Mouse (Mus musculus) lung, postnatal 0 days (tissue): Measurements from ENCODE around the gene Spx. TPM values are rescaled to one million over a fixed set of nuclear protein-coding genes. Genes with fewer than 3 reads are reported as not detected.

Experiments used
- ATAC-seq: fragments of 200-750 bp; cut with Nextera tagmentation; 2 replicates; pipeline ENCODE4 v1.8.0; 2017; ENCODE audit warnings: moderate library complexity
- DNase-seq: peaks from one replicate; pipeline ENCODE4 v3.0.0-alpha.2; 2016; ENCODE audit warnings: low spot score
- H3K27ac ChIP-seq: fragments of 300-500 bp; sonication (generic); 2 replicates; pipeline ENCODE4 v1.5.1; 2014; ENCODE audit warnings: antibody characterized with exemption, mild to moderate bottlenecking, low read length, mixed read lengths
- H3K27me3 ChIP-seq: fragments of 300-500 bp; sonication (generic); replicated peaks from 2 replicates; pipeline ENCODE4 v1.6.1; 2014; ENCODE audit warnings: low read length, mixed read lengths; ENCODE audit not compliant: insufficient read depth
- H3K36me3 ChIP-seq: fragments of 300-500 bp; sonication (generic); 2 replicates; pipeline ENCODE4 v1.6.1; 2014; ENCODE audit warnings: low read length, mixed read lengths; ENCODE audit not compliant: insufficient read depth
- H3K4me1 ChIP-seq: fragments of 300-500 bp; sonication (generic); 2 replicates; pipeline ENCODE4 v1.6.1; 2014; ENCODE audit warnings: antibody characterized with exemption, low read depth, low read length, mixed read lengths; ENCODE audit not compliant: insufficient read depth
- H3K4me2 ChIP-seq: fragments of 300-500 bp; sonication (generic); replicated peaks from 2 replicates; pipeline ENCODE4 v1.6.1; 2014; ENCODE audit warnings: low read depth, mild to moderate bottlenecking, low read length, moderate library complexity, mixed read lengths
- H3K4me3 ChIP-seq: fragments of 300-500 bp; sonication (generic); 2 replicates; pipeline ENCODE4 v1.5.1; 2014; ENCODE audit warnings: low read depth, low read length
- H3K9ac ChIP-seq: fragments of 300-500 bp; sonication (generic); replicated peaks from 2 replicates; pipeline ENCODE4 v1.6.1; 2014; ENCODE audit warnings: low read depth, mild to moderate bottlenecking
- H3K9me3 ChIP-seq: fragments of 300-500 bp; sonication (generic); 2 replicates; pipeline ENCODE4 v1.6.1; 2016; ENCODE audit warnings: low read length, mixed read lengths
- CTCF ChIP-seq: IDR thresholded peaks from 2 replicates; pipeline ENCODE4 v1.5.1; 2016; ENCODE audit warnings: antibody characterized with exemption, mild to moderate bottlenecking
- EP300 ChIP-seq: IDR thresholded peaks from 2 replicates; pipeline ENCODE4 v1.6.1; 2016; ENCODE audit warnings: antibody characterized with exemption, mild to moderate bottlenecking, control low read depth
- WGBS: fragments of 180-500 bp; shearing (Covaris S2); extraction: QIAGEN DNeasy Blood & Tissue Kit; methylation state at CpG from one replicate; pipeline ENCODE4 v1.1.7; 2014; 5-methylcytosine and 5-hydroxymethylcytosine counted together
- polyA plus RNA-seq: library from polyadenylated mRNA; unstranded; fragments of >200 nt; fragmentation: Nextera tagmentation; extraction: Ambion mirVana; gene quantifications from 2 replicates; pipeline ENCODE4 v1.2.1, GENCODE M21; 2015

The Spx gene
- polyA plus RNA-seq, 1 experiment from 2014 or later: 0.43 TPM

- ATAC-seq: no peak
- Histone ChIP-seq H3K4me3 (no peak overlapping the region), H3K36me3 (no peaks in the 10 kb centered on the region), H3K27ac (no peak overlapping the region), H3K9me3 (no peaks in the 10 kb centered on the region), H3K4me1 (no peaks in the 10 kb centered on the region), H3K9ac (no peak overlapping the region), H3K4me2 (no peak overlapping the region), H3K27me3 (no peaks in the 10 kb centered on the region)
- DNase-seq: no peak
- TF ChIP-seq EP300 (no peak), CTCF (no peak)
- 53% methylated on average over 14 of the region's 14 CpGs for WGBS
These were observed 45.9 kb downstream of the Spx start for GRCm38 (mm10) chr6:142459017-142459678.

- no peaks in the 10 kb centered on the region for H3K9me3 ChIP-seq
- no peak overlapping the region for H3K4me3 ChIP-seq
- no peaks in the 10 kb centered on the region for H3K4me1 ChIP-seq
- ATAC-seq (no peak), DNase-seq (no peak)
- no peaks in the 10 kb centered on the region for H3K36me3 ChIP-seq
- H3K27ac ChIP-seq: no peak overlapping the region
- no peaks in the 10 kb centered on the region for H3K27me3 ChIP-seq
- 76% methylated on average over 6 of the region's 6 CpGs for WGBS
- TF ChIP-seq EP300 (no peak), CTCF (no peak)
- H3K4me2 ChIP-seq: no peak overlapping the region
- no peak overlapping the region for H3K9ac ChIP-seq
These were observed 49.0 kb downstream of the Spx start for GRCm38 (mm10) chr6:142462194-142462593.

Other genes with a start within 250 kb of the Spx start
- not detected in 2 replicates for gene Slco1a6, start 204.9 kb upstream of the Spx start, polyA plus RNA-seq
- 0.19 and 0.48 TPM in 2 replicates for gene Iapp, start 115.0 kb upstream of the Spx start, polyA plus RNA-seq
- 0.26 and 0.39 TPM in 2 replicates for gene Slco1a5, start 90.5 kb upstream of the Spx start, polyA plus RNA-seq
- 16.1 and 18.0 TPM in 2 replicates for gene Pyroxd1, start 67.8 kb upstream of the Spx start, polyA plus RNA-seq
- 12.4 and 15.4 TPM in 2 replicates for gene Recql, start 26.4 kb upstream of the Spx start, polyA plus RNA-seq
- gene Golt1b, start 26.2 kb upstream of the Spx start, polyA plus RNA-seq: 49.1 and 56.6 TPM in 2 replicates
- not detected in 2 replicates for gene Gys2, start 59.7 kb downstream of the Spx start, polyA plus RNA-seq
- gene Ldhb, start 94.5 kb downstream of the Spx start, polyA plus RNA-seq: 182 and 184 TPM in 2 replicates
- gene Kcnj8, start 158.2 kb downstream of the Spx start, polyA plus RNA-seq: 17.7 and 21.5 TPM in 2 replicates